Mouse (Mus musculus) intestine, embryonic 16.5 days (tissue): ENCODE data around the gene Gm20388. TPM values are rescaled to one million over a fixed set of nuclear protein-coding genes. Genes with fewer than 3 reads are reported as not detected.
"Not testable (repeated sequence)": the region's sequence is repeated elsewhere in the genome, so short reads cannot be mapped to it uniquely, and the experiment has no call there.

Source experiments
- ATAC-seq: fragments of 200-750 bp; cut with Nextera tagmentation; 2 replicates; pipeline ENCODE4 v1.8.0; 2017; ENCODE audit warnings: moderate TSS enrichment, moderate library complexity
- H3K27ac ChIP-seq: fragments of 300-500 bp; sonication (generic); 2 replicates; pipeline ENCODE4 v1.5.1; 2014; ENCODE audit warnings: mild to moderate bottlenecking, low read length
- H3K27me3 ChIP-seq: fragments of 300-500 bp; sonication (generic); replicated peaks from 2 replicates; pipeline ENCODE4 v1.6.1; 2014; ENCODE audit warnings: low read length, control low read depth, mixed read lengths; ENCODE audit not compliant: control insufficient read depth, insufficient read depth
- H3K36me3 ChIP-seq: fragments of 300-500 bp; sonication (generic); 2 replicates; pipeline ENCODE4 v1.6.1; 2014; ENCODE audit warnings: low read length, control low read depth; ENCODE audit not compliant: control insufficient read depth, insufficient read depth
- H3K4me1 ChIP-seq: fragments of 300-500 bp; sonication (generic); 2 replicates; pipeline ENCODE4 v1.6.1; 2014; ENCODE audit warnings: low read length, control low read depth, mixed read lengths; ENCODE audit not compliant: control insufficient read depth, insufficient read depth
- H3K4me2 ChIP-seq: fragments of 300-500 bp; sonication (generic); 2 replicates; pipeline ENCODE4 v1.6.1; 2014; ENCODE audit warnings: low read depth, low read length, control low read depth
- H3K4me3 ChIP-seq: fragments of 300-500 bp; sonication (generic); 2 replicates; pipeline ENCODE4 v1.5.1; 2014; ENCODE audit warnings: mild to moderate bottlenecking, low read length
- H3K9ac ChIP-seq: fragments of 300-500 bp; sonication (generic); 2 replicates; pipeline ENCODE4 v1.6.1; 2014; ENCODE audit warnings: low read depth, low read length
- H3K9me3 ChIP-seq: fragments of 300-500 bp; sonication (generic); 2 replicates; pipeline ENCODE4 v1.6.1; 2016; ENCODE audit warnings: low read length, control low read depth; ENCODE audit not compliant: control insufficient read depth
- WGBS: fragments of 180-500 bp; shearing (Covaris S2); extraction: QIAGEN DNeasy Blood & Tissue Kit; methylation state at CpG from one replicate; pipeline ENCODE4 v1.1.7; 2014; 5-methylcytosine and 5-hydroxymethylcytosine counted together
- polyA plus RNA-seq: library from polyadenylated mRNA; unstranded; fragments of >200 nt; fragmentation: Nextera tagmentation; extraction: Ambion mirVana; gene quantifications from 2 replicates; pipeline ENCODE4 v1.2.1, GENCODE M21; 2015

The Gm20388 gene
- polyA plus RNA-seq, 1 experiment from 2014 or later = 5.8 TPM

GRCm38 (mm10) chr8:124163258-124163657 lies 4252.6 kb downstream of the Gm20388 start:
- no peak for ATAC-seq
- WGBS = 76% methylated on average over 5 of the region's 5 CpGs

GRCm38 (mm10) chr8:124169749-124170148 lies 4259.1 kb downstream of the Gm20388 start:
- H3K4me1 ChIP-seq = peaks cover 4% of the 10 kb centered on the region; the same call in 1 of the 2 replicates
- 74% methylated on average over 7 of the region's 7 CpGs for WGBS
- no peak overlapping the region for H3K9ac ChIP-seq
- no peak for ATAC-seq
- no peak overlapping the region for H3K4me3 ChIP-seq
- no peak overlapping the region for H3K27ac ChIP-seq
- no peaks in the 10 kb centered on the region for H3K9me3 ChIP-seq
- no peaks in the 10 kb centered on the region for H3K36me3 ChIP-seq
- no peaks in the 10 kb centered on the region for H3K27me3 ChIP-seq
- no peak overlapping the region for H3K4me2 ChIP-seq

More at GRCm38 (mm10) chr8:124163258-124163657, 4252.6 kb downstream of the Gm20388 start:
- Histone ChIP-seq H3K27ac (no peak overlapping the region), H3K4me1 (no peaks in the 10 kb centered on the region), H3K27me3 (no peaks in the 10 kb centered on the region), H3K9me3 (no peaks in the 10 kb centered on the region), H3K4me2 (no peak overlapping the region), H3K4me3 (no peak overlapping the region), H3K9ac (no peak overlapping the region), H3K36me3 (no peaks in the 10 kb centered on the region)

- Histone ChIP-seq H3K4me3 (no peak overlapping the region), H3K4me1 (peaks cover 4% of the 10 kb centered on the region; the same call in 1 of the 2 replicates), H3K9ac (no peak overlapping the region), H3K4me2 (no peak overlapping the region), H3K27me3 (no peaks in the 10 kb centered on the region), H3K9me3 (no peaks in the 10 kb centered on the region), H3K36me3 (no peaks in the 10 kb centered on the region), H3K27ac (no peak overlapping the region)
- WGBS = 85% methylated on average over 7 of the region's 7 CpGs
- ATAC-seq = no peak
Measured at GRCm38 (mm10) chr8:124170671-124171070, 4260.0 kb downstream of the Gm20388 start.

- Histone ChIP-seq H3K27me3 (no peaks in the 10 kb centered on the region), H3K4me2 (0 out of 2 replicates have a peak overlapping the region, but pooled peaks have one; percentile 11), H3K27ac (peak overlapping the region; percentile 74), H3K36me3 (no peaks in the 10 kb centered on the region), H3K9ac (peak overlapping the region; percentile 4), H3K4me1 (peaks cover 4% of the 10 kb centered on the region; the same call in 1 of the 2 replicates), H3K4me3 (no peak overlapping the region), H3K9me3 (no peaks in the 10 kb centered on the region)
- peak; percentile 59 for ATAC-seq
- WGBS = 52% methylated on average over 17 of the region's 17 CpGs
Measured at GRCm38 (mm10) chr8:124171557-124172528, 4261.2 kb downstream of the Gm20388 start.

- peaks cover 4% of the 10 kb centered on the region; the same call in 1 of the 2 replicates for H3K4me1 ChIP-seq
- H3K9ac ChIP-seq = no peak overlapping the region
- 74% methylated on average over 4 of the region's 4 CpGs for WGBS
- no peak for ATAC-seq
- no peaks in the 10 kb centered on the region for H3K36me3 ChIP-seq
- no peaks in the 10 kb centered on the region for H3K9me3 ChIP-seq
- no peaks in the 10 kb centered on the region for H3K27me3 ChIP-seq
- H3K4me2 ChIP-seq = no peak overlapping the region
- no peak overlapping the region for H3K27ac ChIP-seq
- no peak overlapping the region for H3K4me3 ChIP-seq
Measured at GRCm38 (mm10) chr8:124173688-124174087, 4263.0 kb downstream of the Gm20388 start.

GRCm38 (mm10) chr8:124176133-124176532 lies 4265.5 kb downstream of the Gm20388 start:
- 82% methylated on average over 6 of the region's 6 CpGs for WGBS
- no peak overlapping the region for H3K4me3 ChIP-seq
- no peaks in the 10 kb centered on the region for H3K27me3 ChIP-seq
- no peak overlapping the region for H3K9ac ChIP-seq
- H3K9me3 ChIP-seq = no peaks in the 10 kb centered on the region
- H3K4me2 ChIP-seq = no peak overlapping the region
- H3K4me1 ChIP-seq = peaks cover 4% of the 10 kb centered on the region; the same call in 1 of the 2 replicates
- H3K27ac ChIP-seq = no peak overlapping the region
- ATAC-seq = no peak
- H3K36me3 ChIP-seq = no peaks in the 10 kb centered on the region

- not testable (repeated sequence) for H3K27ac ChIP-seq, H3K4me2 ChIP-seq, H3K36me3 ChIP-seq, H3K9ac ChIP-seq, ATAC-seq, H3K4me3 ChIP-seq, H3K4me1 ChIP-seq, H3K27me3 ChIP-seq, H3K9me3 ChIP-seq
- 100% methylated on average over 1 of the region's 1 CpGs for WGBS
Measured at GRCm38 (mm10) chr8:124177092-124177491, 4266.5 kb downstream of the Gm20388 start.

- WGBS = 53% methylated on average over 5 of the region's 5 CpGs
- H3K9me3 ChIP-seq = no peaks in the 10 kb centered on the region
- H3K36me3 ChIP-seq = no peaks in the 10 kb centered on the region
- no peak overlapping the region for H3K27ac ChIP-seq
- peaks cover 20% of the 10 kb centered on the region for H3K4me1 ChIP-seq
- H3K4me2 ChIP-seq = no peak overlapping the region
- no peaks in the 10 kb centered on the region for H3K27me3 ChIP-seq
- no peak for ATAC-seq
- no peak overlapping the region for H3K4me3 ChIP-seq
- H3K9ac ChIP-seq = no peak overlapping the region
Measured at GRCm38 (mm10) chr8:124180681-124181445, 4270.2 kb downstream of the Gm20388 start.

GRCm38 (mm10) chr8:124181751-124182150 lies 4271.1 kb downstream of the Gm20388 start:
- 57% methylated on average over 5 of the region's 5 CpGs for WGBS
- ATAC-seq = no peak
- Histone ChIP-seq H3K4me1 (peaks cover 20% of the 10 kb centered on the region), H3K4me2 (no peak overlapping the region), H3K36me3 (no peaks in the 10 kb centered on the region), H3K9me3 (no peaks in the 10 kb centered on the region), H3K27me3 (no peaks in the 10 kb centered on the region), H3K27ac (peak overlapping the region; percentile 29; the same call in 1 of the 2 replicates), H3K4me3 (no peak overlapping the region), H3K9ac (no peak overlapping the region)
